Mouse (Mus musculus) brain, embryonic 14.5 days (tissue): ENCODE data around the gene Slc16a7. TPM values are rescaled to one million over a fixed set of nuclear protein-coding genes. Genes with fewer than 3 reads are reported as not detected.

ENCODE experiments used
- DNase-seq: peaks from one replicate; pipeline ENCODE4 v3.0.0-alpha.2; 2011; ENCODE audit warnings: low read depth
- CTCF ChIP-seq: fragments of 200-500 bp; IDR thresholded peaks from 2 replicates; pipeline ENCODE4 v1.5.1; 2012; ENCODE audit warnings: inconsistent platforms, mild to moderate bottlenecking, moderate library complexity, borderline replicate concordance; ENCODE audit not compliant: insufficient read depth, insufficient read length; ENCODE audit errors: extremely low read depth
- POLR2A ChIP-seq: fragments of 200-500 bp; IDR thresholded peaks from 2 replicates; pipeline ENCODE4 v1.6.1; 2012; ENCODE audit warnings: mild to moderate bottlenecking, inconsistent platforms, borderline replicate concordance; ENCODE audit not compliant: poor library complexity, insufficient read depth, insufficient read length, severe bottlenecking; ENCODE audit errors: extremely low read depth
- polyA plus RNA-seq: library from polyadenylated mRNA; depleted of rRNA; stranded (reverse); fragments of >200 nt; gene quantifications from 2 replicates; pipeline ENCODE4 v1.2.3, GENCODE M21; 2012

Gene Slc16a7
- polyA plus RNA-seq, 1 experiment, result 10.0 TPM

GRCm38 (mm10) chr10:125265467-125265866 lies 123.8 kb downstream of the Slc16a7 start:
- DNase-seq, result peak; percentile 56
- TF ChIP-seq POLR2A, result no peak
- TF ChIP-seq CTCF, result no peak

- peak; percentile 78 for DNase-seq
- TF ChIP-seq POLR2A (no peak), CTCF (peak; percentile 67)
These were observed 124.3 kb downstream of the Slc16a7 start for GRCm38 (mm10) chr10:125264938-125265337.

- no peak for DNase-seq
- TF ChIP-seq CTCF (no peak), POLR2A (no peak)
These were observed 133.4 kb downstream of the Slc16a7 start for GRCm38 (mm10) chr10:125255904-125256303.

- DNase-seq, result no peak
- no peak for TF ChIP-seq POLR2A
- no peak for TF ChIP-seq CTCF
These were observed 174.7 kb downstream of the Slc16a7 start for GRCm38 (mm10) chr10:125214536-125214935.

GRCm38 (mm10) chr10:125213805-125214204 lies 175.5 kb downstream of the Slc16a7 start:
- no peak for DNase-seq
- TF ChIP-seq CTCF (no peak), POLR2A (no peak)

- TF ChIP-seq POLR2A, result no peak
- TF ChIP-seq CTCF, result no peak
- DNase-seq, result peak; percentile 76
These were observed 201.7 kb downstream of the Slc16a7 start for GRCm38 (mm10) chr10:125187544-125187943.

- TF ChIP-seq CTCF, result no peak
- TF ChIP-seq POLR2A, result no peak
- no peak for DNase-seq
These were observed 203.9 kb downstream of the Slc16a7 start for GRCm38 (mm10) chr10:125185387-125185786.

- DNase-seq, result peak; percentile 33
- TF ChIP-seq CTCF (no peak), POLR2A (no peak)
These were observed 205.1 kb downstream of the Slc16a7 start for GRCm38 (mm10) chr10:125184146-125184545.

- TF ChIP-seq POLR2A (no peak), CTCF (no peak)
- DNase-seq, result no peak
These were observed 206.7 kb downstream of the Slc16a7 start for GRCm38 (mm10) chr10:125182545-125182944.

- no peak for DNase-seq
These were observed 211.5 kb downstream of the Slc16a7 start for GRCm38 (mm10) chr10:125177782-125178181.

GRCm38 (mm10) chr10:125175013-125175650 lies 214.1 kb downstream of the Slc16a7 start:
- no peak for TF ChIP-seq POLR2A
- no peak for TF ChIP-seq CTCF
- DNase-seq, result peak; percentile 85

More at GRCm38 (mm10) chr10:125177782-125178181, 211.5 kb downstream of the Slc16a7 start:
- TF ChIP-seq CTCF (no peak), POLR2A (no peak)

GRCm38 (mm10) chr10:125171625-125172024 lies 217.6 kb downstream of the Slc16a7 start:
- no peak for TF ChIP-seq CTCF
- no peak for TF ChIP-seq POLR2A
- DNase-seq, result no peak
